Mouse (Mus musculus) kidney, adult 9 months (tissue): ENCODE results near the gene Ext2.

Experiments
- DNase-seq: peaks from one replicate; pipeline ENCODE4 v3.0.0; 2022

Gene Ext2

GRCm38 (mm10) chr2:93774946-93775345 lies 47.4 kb downstream of the Ext2 start:
- no peak for DNase-seq

GRCm38 (mm10) chr2:93772765-93773085 lies 49.6 kb downstream of the Ext2 start:
- DNase-seq, result no peak

GRCm38 (mm10) chr2:93772054-93772764 lies 50.2 kb downstream of the Ext2 start:
- DNase-seq, result no peak

GRCm38 (mm10) chr2:93770895-93771294 lies 51.5 kb downstream of the Ext2 start:
- no peak for DNase-seq

GRCm38 (mm10) chr2:93769875-93770274 lies 52.5 kb downstream of the Ext2 start:
- DNase-seq, result no peak

- no peak for DNase-seq
Observed at GRCm38 (mm10) chr2:93765721-93766120, 56.6 kb downstream of the Ext2 start.

GRCm38 (mm10) chr2:93764211-93764610 lies 58.2 kb downstream of the Ext2 start:
- DNase-seq, result no peak

- DNase-seq, result no peak
Observed at GRCm38 (mm10) chr2:93760389-93760788, 62.0 kb downstream of the Ext2 start.

- no peak for DNase-seq
Observed at GRCm38 (mm10) chr2:93759173-93759572, 63.2 kb downstream of the Ext2 start.

GRCm38 (mm10) chr2:93758298-93758697 lies 64.1 kb downstream of the Ext2 start:
- no peak for DNase-seq

GRCm38 (mm10) chr2:93754366-93754765 lies 68.0 kb downstream of the Ext2 start:
- DNase-seq, result no peak

GRCm38 (mm10) chr2:93753147-93753758 lies 69.1 kb downstream of the Ext2 start:
- DNase-seq, result no peak

GRCm38 (mm10) chr2:93749709-93750108 lies 72.7 kb downstream of the Ext2 start:
- peak; percentile 23 for DNase-seq

- DNase-seq, result no peak
Observed at GRCm38 (mm10) chr2:93747538-93748126, 74.7 kb downstream of the Ext2 start.

GRCm38 (mm10) chr2:93746620-93747019 lies 75.7 kb downstream of the Ext2 start:
- no peak for DNase-seq

GRCm38 (mm10) chr2:93746162-93746561 lies 76.2 kb downstream of the Ext2 start:
- no peak for DNase-seq

- DNase-seq, result no peak
Observed at GRCm38 (mm10) chr2:93745741-93746140, 76.6 kb downstream of the Ext2 start.

- no peak for DNase-seq
Observed at GRCm38 (mm10) chr2:93744346-93745229, 77.8 kb downstream of the Ext2 start.

- DNase-seq, result no peak
Observed at GRCm38 (mm10) chr2:93741700-93742099, 80.7 kb downstream of the Ext2 start.

- DNase-seq, result peak; percentile 40
Observed at GRCm38 (mm10) chr2:93739044-93739569, 83.3 kb downstream of the Ext2 start.

- DNase-seq, result no peak
Observed at GRCm38 (mm10) chr2:93737146-93737545, 85.2 kb downstream of the Ext2 start.

- no peak for DNase-seq
Observed at GRCm38 (mm10) chr2:93732658-93733057, 89.7 kb downstream of the Ext2 start.

GRCm38 (mm10) chr2:93729585-93729984 lies 92.8 kb downstream of the Ext2 start:
- no peak for DNase-seq
